Mouse (Mus musculus): ENCODE measurements around the gene Cpeb1. TPM values are rescaled to one million over a fixed set of nuclear protein-coding genes. Genes with fewer than 3 reads are reported as not detected.

The Cpeb1 gene
- total RNA-seq, 2 experiments from 2014 or later = 7.0 to 12.3 TPM

Other genes with a start within 250 kb of the Cpeb1 start
- gene Pde8a, start 241.9 kb downstream of the Cpeb1 start, total RNA-seq (2021) = 10 to 100 TPM in 1 of 2 experiments, 1 to 10 TPM in 1; 9.7 to 10.1 TPM
- 100 to 1,000 TPM; 798 to 858 TPM for gene Rps17, start 110.2 kb downstream of the Cpeb1 start, total RNA-seq (2021)
- gene Ap3b2, start 38.5 kb upstream of the Cpeb1 start, total RNA-seq (2021) = not detected
- gene BC048679, start 42.8 kb upstream of the Cpeb1 start, total RNA-seq (2021) = not detected
- 100 to 1,000 TPM; 300 to 302 TPM for gene Fsd2, start 111.5 kb upstream of the Cpeb1 start, total RNA-seq (2021)
- 1 to 10 TPM; 8.2 to 9.4 TPM for gene Whamm, start 115.8 kb upstream of the Cpeb1 start, total RNA-seq (2021)